Comparison of ENCODE assay signal across 8 mouse cellular contexts in the genomic region with DNA sequence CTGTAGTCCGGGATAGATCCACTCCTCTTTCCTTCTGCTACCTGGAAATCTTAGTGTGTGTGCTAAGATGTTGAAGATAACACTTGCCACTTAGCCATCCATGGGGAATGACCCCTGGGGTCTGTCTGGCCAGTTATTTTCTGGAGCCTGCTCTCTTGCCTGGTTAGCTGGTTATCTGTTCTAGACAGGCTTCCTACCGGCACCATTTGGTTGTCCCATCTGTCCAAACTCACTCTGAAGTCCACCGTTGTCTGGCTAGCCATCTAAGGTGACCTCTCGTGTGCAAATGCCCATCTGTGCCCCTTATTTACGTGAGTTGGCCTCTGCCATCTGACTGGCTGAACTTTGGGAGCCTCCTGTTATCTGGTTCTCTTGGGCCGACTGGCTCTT. TPM values are rescaled to one million over a fixed set of nuclear protein-coding genes. Genes with fewer than 3 reads are reported as not detected.
DNase-seq lines count a peak whose midpoint lies in the region; ATAC-seq and TF ChIP-seq lines count a peak whose summit lies in the region.

No protein-coding gene starts in this region.

- peaks cover 17% of the 10 kb centered on the region for H3K36me3 ChIP-seq in kidney, embryonic 15.5 days
- H3K36me3 ChIP-seq in forebrain, postnatal 0 days (ENCODE audit: insufficient read depth) = peaks cover 5% of the 10 kb centered on the region; the same call in 1 of the 2 replicates
- H3K36me3 ChIP-seq in midbrain, embryonic 10.5 days = peaks cover 18% of the 10 kb centered on the region

- H3K4me3 ChIP-seq in kidney, embryonic 15.5 days (replicated peaks) = peak overlapping the region; percentile 78
- peak overlapping the region; percentile 83 for H3K4me3 ChIP-seq in forebrain, postnatal 0 days (ENCODE audit: low read depth, low read length)
- peak overlapping the region; percentile 92 for H3K4me3 ChIP-seq in midbrain, embryonic 10.5 days

- H3K4me2 ChIP-seq in kidney, embryonic 15.5 days = peak overlapping the region; percentile 86
- peak overlapping the region; percentile 94 for H3K4me2 ChIP-seq in forebrain, postnatal 0 days (ENCODE audit: low read depth)

- no peak for TF ChIP-seq CTCF in forebrain, postnatal 0 days (IDR thresholded peaks at IDR 0.05; ENCODE audit: low read depth)

- intact Hi-C loops in left cerebral cortex, postnatal 25 days (cut with DNase I) = loop anchor here (2.0 kb wide), 1 partner anchor 37 kb away; no protein-coding TSS in a partner anchor

- 4% methylated on average over 6 of the region's 6 CpGs for WGBS in kidney, embryonic 15.5 days
- WGBS in forebrain, postnatal 0 days = 13% methylated on average over 6 of the region's 6 CpGs
- 19% methylated on average over 6 of the region's 6 CpGs for WGBS in midbrain, embryonic 10.5 days

- no peaks in the 10 kb centered on the region for H3K27me3 ChIP-seq in kidney, embryonic 15.5 days
- no peaks in the 10 kb centered on the region for H3K27me3 ChIP-seq in forebrain, postnatal 0 days (ENCODE audit: insufficient read depth, low read length)
- H3K27me3 ChIP-seq in midbrain, embryonic 10.5 days (ENCODE audit: low read depth, poor library complexity, severe bottlenecking) = no peaks in the 10 kb centered on the region

- no peaks in the 10 kb centered on the region for H3K9me3 ChIP-seq in kidney, embryonic 15.5 days (replicated peaks)
- H3K9me3 ChIP-seq in forebrain, postnatal 0 days (ENCODE audit: low read length) = no peaks in the 10 kb centered on the region
- no peaks in the 10 kb centered on the region for H3K9me3 ChIP-seq in midbrain, embryonic 10.5 days (replicated peaks)

- peak overlapping the region; percentile 92 for H3K27ac ChIP-seq in kidney, embryonic 15.5 days
- no peak overlapping the region for H3K27ac ChIP-seq in forebrain, postnatal 0 days (ENCODE audit: low read depth, low read length)
- peak overlapping the region; percentile 86 for H3K27ac ChIP-seq in midbrain, embryonic 10.5 days (replicated peaks)

- ATAC-seq in kidney, embryonic 15.5 days (replicated peaks; ENCODE audit: low FRiP score) = no peak
- no peak for ATAC-seq in forebrain, postnatal 0 days
- no peak for ATAC-seq in activated CD4-positive, CD25-positive, alpha-beta regulatory T cell, adult 4 months

- H3K9ac ChIP-seq in kidney, embryonic 15.5 days = peak overlapping the region; percentile 89
- peak overlapping the region; percentile 89 for H3K9ac ChIP-seq in forebrain, postnatal 0 days

- peaks cover 34% of the 10 kb centered on the region for H3K4me1 ChIP-seq in kidney, embryonic 15.5 days
- peaks cover 19% of the 10 kb centered on the region for H3K4me1 ChIP-seq in forebrain, postnatal 0 days (ENCODE audit: insufficient read depth)
- H3K4me1 ChIP-seq in midbrain, embryonic 10.5 days = peaks cover 20% of the 10 kb centered on the region

- no peak for DNase-seq in kidney, postnatal 4 days
- peak; percentile 39 for DNase-seq in c-Kit-negative CD71-positive TER-119-positive erythroid progenitor cells, embryonic 14.5 days (ENCODE audit: low read depth, low spot score)
- no peak for DNase-seq in forebrain, postnatal 0 days
- no peak for DNase-seq in midbrain, embryonic 10.5 days (ENCODE audit: low spot score)
- DNase-seq in gastrocnemius, postnatal 4 days (ENCODE audit: low spot score in 2 of 2) = no peak
- DNase-seq in left cerebral cortex, postnatal 25 days (ENCODE audit: low spot score in 2 of 2) = no peak

RNA-seq across cellular contexts. Expression of a gene that starts 0.8 kb away (rescaled TPM):
- polyA plus RNA-seq in kidney, embryonic 15.5 days (2015; fragmentation: Nextera tagmentation; extraction: Ambion mirVana) = 75.3 and 79.1 TPM in 2 replicates
- total RNA-seq in forebrain, postnatal 0 days (2014; rRNA removed) = 65.6 and 68.5 TPM in 2 replicates
- polyA plus RNA-seq in forebrain, postnatal 0 days (2015; fragmentation: Nextera tagmentation; extraction: Ambion mirVana) = 56.0 and 64.0 TPM in 2 replicates
- 70.4 and 75.0 TPM in 2 replicates for polyA plus RNA-seq in midbrain, embryonic 10.5 days (2016; fragmentation: Nextera tagmentation; extraction: Ambion mirVana)
- total RNA-seq in gastrocnemius, postnatal 4 days (2021) = 10 to 100 TPM; 75.0 to 86.0 TPM
- total RNA-seq in left cerebral cortex, postnatal 25 days (2021) = 10 to 100 TPM; 55.5 to 63.4 TPM
- polyA plus RNA-seq in activated CD4-positive, CD25-positive, alpha-beta regulatory T cell, adult 4 months (2017; shearing (Covaris generic)) = 100 to 1,000 TPM; 100 to 114 TPM

RNA-seq across cellular contexts. Expression of a gene that starts 13.9 kb away (rescaled TPM):
- 56.5 and 63.3 TPM in 2 replicates for polyA plus RNA-seq in kidney, embryonic 15.5 days (2015; fragmentation: Nextera tagmentation; extraction: Ambion mirVana)
- 37.7 and 51.7 TPM in 2 replicates for total RNA-seq in forebrain, postnatal 0 days (2014; rRNA removed)
- 34.8 and 43.9 TPM in 2 replicates for polyA plus RNA-seq in forebrain, postnatal 0 days (2015; fragmentation: Nextera tagmentation; extraction: Ambion mirVana)
- 64.8 and 73.1 TPM in 2 replicates for polyA plus RNA-seq in midbrain, embryonic 10.5 days (2016; fragmentation: Nextera tagmentation; extraction: Ambion mirVana)
- 10 to 100 TPM; 15.1 to 18.5 TPM for total RNA-seq in gastrocnemius, postnatal 4 days (2021)
- total RNA-seq in left cerebral cortex, postnatal 25 days (2021) = 10 to 100 TPM; 22.2 to 30.7 TPM
- polyA plus RNA-seq in activated CD4-positive, CD25-positive, alpha-beta regulatory T cell, adult 4 months (2017; shearing (Covaris generic)) = 10 to 100 TPM; 34.0 to 38.8 TPM

RNA-seq across cellular contexts. Expression of a gene that starts 57.9 kb away (rescaled TPM):
- 208 and 221 TPM in 2 replicates for polyA plus RNA-seq in kidney, embryonic 15.5 days (2015; fragmentation: Nextera tagmentation; extraction: Ambion mirVana)
- 114 and 135 TPM in 2 replicates for total RNA-seq in forebrain, postnatal 0 days (2014; rRNA removed)
- 191 and 214 TPM in 2 replicates for polyA plus RNA-seq in forebrain, postnatal 0 days (2015; fragmentation: Nextera tagmentation; extraction: Ambion mirVana)
- 295 and 321 TPM in 2 replicates for polyA plus RNA-seq in midbrain, embryonic 10.5 days (2016; fragmentation: Nextera tagmentation; extraction: Ambion mirVana)
- 10 to 100 TPM; 65.2 to 75.5 TPM for total RNA-seq in gastrocnemius, postnatal 4 days (2021)
- 10 to 100 TPM; 68.0 to 77.7 TPM for total RNA-seq in left cerebral cortex, postnatal 25 days (2021)
- polyA plus RNA-seq in activated CD4-positive, CD25-positive, alpha-beta regulatory T cell, adult 4 months (2017; shearing (Covaris generic)) = 100 to 1,000 TPM in 1 of 2 experiments, 10 to 100 TPM in 1; 96.0 to 122 TPM
